Mouse (Mus musculus) intestine, postnatal 0 days (tissue): ENCODE data around the gene Slc39a5. TPM values are rescaled to one million over a fixed set of nuclear protein-coding genes. Genes with fewer than 3 reads are reported as not detected.

Experiments
- ATAC-seq: fragments of 200-750 bp; cut with Nextera tagmentation; 2 replicates; pipeline ENCODE4 v1.8.0; 2017; ENCODE audit warnings: mild to moderate bottlenecking, moderate TSS enrichment, moderate library complexity
- H3K27ac ChIP-seq: fragments of 300-500 bp; sonication (generic); 2 replicates; pipeline ENCODE4 v1.5.1; 2014; ENCODE audit warnings: mild to moderate bottlenecking, low read depth, low read length, moderate library complexity
- H3K27me3 ChIP-seq: fragments of 300-500 bp; sonication (generic); replicated peaks from 2 replicates; pipeline ENCODE4 v1.6.1; 2014; ENCODE audit warnings: low read length, mixed read lengths; ENCODE audit not compliant: control insufficient read depth, insufficient read depth
- H3K36me3 ChIP-seq: fragments of 300-500 bp; sonication (generic); 2 replicates; pipeline ENCODE4 v1.6.1; 2014; ENCODE audit warnings: mild to moderate bottlenecking, moderate library complexity; ENCODE audit not compliant: control insufficient read depth, insufficient read depth
- H3K4me1 ChIP-seq: fragments of 300-500 bp; sonication (generic); replicated peaks from 2 replicates; pipeline ENCODE4 v1.6.1; 2014; ENCODE audit warnings: antibody characterized with exemption, low read length, mixed read lengths; ENCODE audit not compliant: control insufficient read depth, insufficient read depth
- H3K4me2 ChIP-seq: fragments of 300-500 bp; sonication (generic); replicated peaks from 2 replicates; pipeline ENCODE4 v1.6.1; 2014; ENCODE audit warnings: low read depth, mild to moderate bottlenecking, moderate library complexity
- H3K4me3 ChIP-seq: fragments of 300-500 bp; sonication (generic); 2 replicates; pipeline ENCODE4 v1.5.1; 2014; ENCODE audit warnings: low read depth, low read length
- H3K9ac ChIP-seq: fragments of 300-500 bp; sonication (generic); 2 replicates; pipeline ENCODE4 v1.6.1; 2014; ENCODE audit warnings: mild to moderate bottlenecking, low read depth, low read length
- H3K9me3 ChIP-seq: fragments of 300-500 bp; sonication (generic); 2 replicates; pipeline ENCODE4 v1.6.1; 2016; ENCODE audit warnings: mixed run types; ENCODE audit not compliant: control insufficient read depth
- CTCF ChIP-seq: sonication (generic); IDR thresholded peaks from 2 replicates; pipeline ENCODE4 v1.5.1; 2016; ENCODE audit warnings: low read depth, mild to moderate bottlenecking, control low read depth, antibody characterized with exemption, moderate library complexity
- WGBS: fragments of 180-500 bp; shearing (Covaris S2); extraction: QIAGEN DNeasy Blood & Tissue Kit; methylation state at CpG from one replicate; pipeline ENCODE4 v1.1.7; 2014; 5-methylcytosine and 5-hydroxymethylcytosine counted together
- microRNA-seq: library from miRNA; unstranded; fragments of <30 nt; microRNA quantifications from one replicate; pipeline ENCODE4, GENCODE M21; 2016
- polyA plus RNA-seq: library from polyadenylated mRNA; unstranded; fragments of >200 nt; fragmentation: Nextera tagmentation; extraction: Ambion mirVana; gene quantifications from 2 replicates; pipeline ENCODE4 v1.2.1, GENCODE M21; 2015

Gene Slc39a5
- polyA plus RNA-seq, 1 experiment from 2014 or later: 109 TPM

GRCm38 (mm10) chr10:128361836-128362235, 39.2 kb downstream of the Slc39a5 start:
- Histone ChIP-seq H3K27ac (no peak overlapping the region), H3K36me3 (peaks cover 46% of the 10 kb centered on the region), H3K27me3 (no peaks in the 10 kb centered on the region), H3K9ac (no peak overlapping the region), H3K9me3 (no peaks in the 10 kb centered on the region), H3K4me3 (no peak overlapping the region), H3K4me1 (no peaks in the 10 kb centered on the region), H3K4me2 (no peak overlapping the region)
- WGBS: 84% methylated on average over 6 of the region's 6 CpGs
- ATAC-seq: no peak
- no peak for TF ChIP-seq CTCF

GRCm38 (mm10) chr10:128359226-128359625, 41.8 kb downstream of the Slc39a5 start:
- Histone ChIP-seq H3K4me3 (no peak overlapping the region), H3K36me3 (peaks cover 67% of the 10 kb centered on the region), H3K27me3 (no peaks in the 10 kb centered on the region), H3K27ac (no peak overlapping the region), H3K4me2 (no peak overlapping the region), H3K9me3 (no peaks in the 10 kb centered on the region), H3K4me1 (no peaks in the 10 kb centered on the region), H3K9ac (no peak overlapping the region)
- ATAC-seq: no peak
- 87% methylated on average over 6 of the region's 6 CpGs for WGBS
- TF ChIP-seq CTCF: no peak

- Histone ChIP-seq H3K27ac (no peak overlapping the region), H3K27me3 (no peaks in the 10 kb centered on the region), H3K36me3 (peaks cover 72% of the 10 kb centered on the region), H3K4me3 (no peak overlapping the region), H3K4me1 (no peaks in the 10 kb centered on the region), H3K9ac (no peak overlapping the region), H3K9me3 (no peaks in the 10 kb centered on the region), H3K4me2 (no peak overlapping the region)
- no peak for ATAC-seq
- peak; percentile 78 for TF ChIP-seq CTCF
- 41% methylated on average over 2 of the region's 2 CpGs for WGBS
Observed at GRCm38 (mm10) chr10:128358796-128359195, 42.2 kb downstream of the Slc39a5 start.

GRCm38 (mm10) chr10:128347541-128347940, 53.5 kb downstream of the Slc39a5 start:
- ATAC-seq: no peak
- 83% methylated on average over 8 of the region's 8 CpGs for WGBS
- H3K27me3 ChIP-seq: no peaks in the 10 kb centered on the region
- H3K9ac ChIP-seq: no peak overlapping the region
- peaks cover 2% of the 10 kb centered on the region; the same call in 1 of the 2 replicates for H3K4me1 ChIP-seq
- no peaks in the 10 kb centered on the region for H3K9me3 ChIP-seq
- TF ChIP-seq CTCF: no peak
- no peak overlapping the region for H3K4me3 ChIP-seq
- no peak overlapping the region for H3K4me2 ChIP-seq
- H3K36me3 ChIP-seq: peaks cover 32% of the 10 kb centered on the region
- no peak overlapping the region for H3K27ac ChIP-seq

Small RNAs within 50 kb of the gene (microRNA-seq; reads per million reads assigned to microRNA genes)
- gene Gm25361 (not detected), gene Gm26308 (not detected), gene Mir6914 (not detected), gene Mir6915 (not detected)

Other genes with a start within 250 kb of the Slc39a5 start
- gene Rbms2, start 220.9 kb downstream of the Slc39a5 start, polyA plus RNA-seq: 11.2 and 11.7 TPM in 2 replicates
- gene Gls2, start 206.8 kb downstream of the Slc39a5 start, polyA plus RNA-seq: 0.37 and 0.42 TPM in 2 replicates
- gene Spryd4, start 189.4 kb downstream of the Slc39a5 start, polyA plus RNA-seq: 22.9 and 23.2 TPM in 2 replicates
- not detected in 2 replicates for gene Mip, start 175.4 kb downstream of the Slc39a5 start, polyA plus RNA-seq
- gene Timeless, start 169.2 kb downstream of the Slc39a5 start, polyA plus RNA-seq: 8.6 and 10.6 TPM in 2 replicates
- not detected in 2 replicates for gene Apon, start 147.1 kb downstream of the Slc39a5 start, polyA plus RNA-seq
- 0.12 TPM in 2 replicates for gene Apof, start 132.6 kb downstream of the Slc39a5 start, polyA plus RNA-seq
- gene Stat2, start 130.7 kb downstream of the Slc39a5 start, polyA plus RNA-seq: 23.2 and 26.7 TPM in 2 replicates
- 0.22 and 0.46 TPM in 2 replicates for gene Il23a, start 102.5 kb downstream of the Slc39a5 start, polyA plus RNA-seq
- gene Pan2, start 97.9 kb downstream of the Slc39a5 start, polyA plus RNA-seq: 11.5 and 14.0 TPM in 2 replicates
- 254 and 273 TPM in 2 replicates for gene Cnpy2, start 78.8 kb downstream of the Slc39a5 start, polyA plus RNA-seq
- gene Cs, start 63.5 kb downstream of the Slc39a5 start, polyA plus RNA-seq: 248 and 266 TPM in 2 replicates
- 21.1 and 22.3 TPM in 2 replicates for gene Coq10a, start 32.2 kb downstream of the Slc39a5 start, polyA plus RNA-seq
- 4.0 and 4.9 TPM in 2 replicates for gene Ankrd52, start 24.1 kb downstream of the Slc39a5 start, polyA plus RNA-seq
- 79.2 and 82.5 TPM in 2 replicates for gene Nabp2, start 10.3 kb upstream of the Slc39a5 start, polyA plus RNA-seq
- gene Rnf41, start 10.4 kb upstream of the Slc39a5 start, polyA plus RNA-seq: 29.1 and 33.1 TPM in 2 replicates
- 31.1 and 31.6 TPM in 2 replicates for gene Smarcc2, start 58.0 kb upstream of the Slc39a5 start, polyA plus RNA-seq
- 2,493 and 2,543 TPM in 2 replicates for gene Myl6, start 92.9 kb upstream of the Slc39a5 start, polyA plus RNA-seq
- gene Myl6b, start 97.5 kb upstream of the Slc39a5 start, polyA plus RNA-seq: 1.3 and 1.8 TPM in 2 replicates
- gene Esyt1, start 124.6 kb upstream of the Slc39a5 start, polyA plus RNA-seq: 11.7 and 12.5 TPM in 2 replicates
- 10.0 and 10.4 TPM in 2 replicates for gene Zc3h10, start 146.5 kb upstream of the Slc39a5 start, polyA plus RNA-seq
- 2,426 and 2,428 TPM in 2 replicates for gene Rpl41, start 148.1 kb upstream of the Slc39a5 start, polyA plus RNA-seq
- gene Pa2g4, start 164.8 kb upstream of the Slc39a5 start, polyA plus RNA-seq: 65.3 and 66.8 TPM in 2 replicates
- gene Erbb3, start 188.4 kb upstream of the Slc39a5 start, polyA plus RNA-seq: 22.3 and 23.8 TPM in 2 replicates
- 519 and 548 TPM in 2 replicates for gene Rps26, start 225.5 kb upstream of the Slc39a5 start, polyA plus RNA-seq
- 0.95 and 1.7 TPM in 2 replicates for gene Ikzf4, start 244.8 kb upstream of the Slc39a5 start, polyA plus RNA-seq